Mouse (Mus musculus) olfactory bulb, adult 2 months (tissue): ENCODE data around the gene Atp11c.

Experiments used
- CTCF ChIP-seq: fragments of 200-500 bp; IDR thresholded peaks from 2 replicates; pipeline ENCODE4 v1.5.1; 2012; ENCODE audit warnings: low read depth, mild to moderate bottlenecking, low read length, moderate library complexity; ENCODE audit not compliant: insufficient read depth
- POLR2A ChIP-seq: fragments of 200-500 bp; IDR thresholded peaks from 2 replicates; pipeline ENCODE4 v1.6.1; 2012; ENCODE audit warnings: mild to moderate bottlenecking, low read depth, low read length, moderate library complexity; ENCODE audit not compliant: insufficient read depth

DNA sequence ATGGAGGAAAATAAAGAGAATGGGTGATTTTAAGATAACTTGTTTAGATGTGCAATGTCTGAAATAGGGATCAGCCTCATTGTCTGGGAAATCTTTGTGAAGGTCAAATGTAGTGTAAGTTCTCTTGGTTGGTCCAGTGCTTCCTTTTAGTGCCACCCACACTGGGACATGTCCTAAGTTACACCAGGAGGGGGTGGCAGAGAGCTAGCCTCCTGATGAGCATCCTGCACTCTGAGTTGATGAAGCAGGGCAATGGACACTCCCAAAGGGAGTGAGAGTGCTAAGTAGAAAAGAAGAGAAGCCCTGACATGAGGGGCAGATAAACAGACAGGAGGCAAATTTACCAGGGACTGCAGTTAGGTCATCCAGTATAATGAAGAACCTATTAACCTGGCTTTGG lies 88.5 kb downstream of the Atp11c start:
- no peak for TF ChIP-seq CTCF
- no peak for TF ChIP-seq POLR2A
